Mouse (Mus musculus): Measurements from ENCODE around the gene Ube2v1.

Ube2v1 gene

GRCm38 (mm10) chr2:167656629-167657478 lies 25.0 kb upstream of the Ube2v1 start:
- in situ Hi-C loops (cut with MboI) = no loop called here

GRCm38 (mm10) chr2:167654911-167655600 lies 23.2 kb upstream of the Ube2v1 start:
- in situ Hi-C loops (cut with MboI) = no loop called here

- in situ Hi-C loops (cut with MboI) = no loop called here
These were observed 20.8 kb upstream of the Ube2v1 start for GRCm38 (mm10) chr2:167652694-167653093.

GRCm38 (mm10) chr2:167651622-167652021 lies 19.7 kb upstream of the Ube2v1 start:
- in situ Hi-C loops (cut with MboI) = no loop called here

GRCm38 (mm10) chr2:167649290-167650032 lies 17.6 kb upstream of the Ube2v1 start:
- in situ Hi-C loops (cut with MboI) = no loop called here

- in situ Hi-C loops (cut with MboI) = no loop called here
These were observed 14.5 kb upstream of the Ube2v1 start for GRCm38 (mm10) chr2:167646411-167646810.

GRCm38 (mm10) chr2:167643356-167644052 lies 11.6 kb upstream of the Ube2v1 start:
- in situ Hi-C loops (cut with MboI) = loop anchor here (5.0 kb wide), 1 partner anchor 34 kb away; no protein-coding TSS in a partner anchor

- in situ Hi-C loops (cut with MboI) = loop anchor here (5.0 kb wide), 1 partner anchor 35 kb away; no protein-coding TSS in a partner anchor
These were observed 10.3 kb upstream of the Ube2v1 start for GRCm38 (mm10) chr2:167642164-167642563.

GRCm38 (mm10) chr2:167641337-167641736 lies 9.4 kb upstream of the Ube2v1 start:
- in situ Hi-C loops (cut with MboI) = loop anchor here (5.0 kb wide), 1 partner anchor 36 kb away; no protein-coding TSS in a partner anchor

GRCm38 (mm10) chr2:167640279-167640678 lies 8.4 kb upstream of the Ube2v1 start:
- in situ Hi-C loops (cut with MboI) = loop anchor here (5.0 kb wide), 1 partner anchor 37 kb away; no protein-coding TSS in a partner anchor

GRCm38 (mm10) chr2:167634865-167635512 lies 3.1 kb upstream of the Ube2v1 start:
- in situ Hi-C loops (cut with MboI) = no loop called here

GRCm38 (mm10) chr2:167634338-167634770 lies 2.5 kb upstream of the Ube2v1 start:
- in situ Hi-C loops (cut with MboI) = no loop called here

GRCm38 (mm10) chr2:167633537-167633872 lies 1.6 kb upstream of the Ube2v1 start:
- in situ Hi-C loops (cut with MboI) = no loop called here

- in situ Hi-C loops (cut with MboI) = no loop called here
These were observed 1.0 kb upstream of the Ube2v1 start for GRCm38 (mm10) chr2:167632731-167633536.

GRCm38 (mm10) chr2:167631181-167631590 lies 709 bp downstream of the Ube2v1 start:
- in situ Hi-C loops (cut with MboI) = no loop called here

- in situ Hi-C loops (cut with MboI) = no loop called here
These were observed 1.5 kb downstream of the Ube2v1 start for GRCm38 (mm10) chr2:167630421-167630820.

GRCm38 (mm10) chr2:167629665-167630209 lies 2.2 kb downstream of the Ube2v1 start:
- in situ Hi-C loops (cut with MboI) = no loop called here

GRCm38 (mm10) chr2:167628872-167629271 lies 3.0 kb downstream of the Ube2v1 start:
- in situ Hi-C loops (cut with MboI) = no loop called here

- in situ Hi-C loops (cut with MboI) = no loop called here
These were observed 4.9 kb downstream of the Ube2v1 start for GRCm38 (mm10) chr2:167627019-167627418.

- in situ Hi-C loops (cut with MboI) = no loop called here
These were observed 6.2 kb downstream of the Ube2v1 start for GRCm38 (mm10) chr2:167625670-167626069.

Data from mature B cell (primary cell).